Mouse (Mus musculus): ENCODE results near the gene Rnf141.

The Rnf141 gene

DNA sequence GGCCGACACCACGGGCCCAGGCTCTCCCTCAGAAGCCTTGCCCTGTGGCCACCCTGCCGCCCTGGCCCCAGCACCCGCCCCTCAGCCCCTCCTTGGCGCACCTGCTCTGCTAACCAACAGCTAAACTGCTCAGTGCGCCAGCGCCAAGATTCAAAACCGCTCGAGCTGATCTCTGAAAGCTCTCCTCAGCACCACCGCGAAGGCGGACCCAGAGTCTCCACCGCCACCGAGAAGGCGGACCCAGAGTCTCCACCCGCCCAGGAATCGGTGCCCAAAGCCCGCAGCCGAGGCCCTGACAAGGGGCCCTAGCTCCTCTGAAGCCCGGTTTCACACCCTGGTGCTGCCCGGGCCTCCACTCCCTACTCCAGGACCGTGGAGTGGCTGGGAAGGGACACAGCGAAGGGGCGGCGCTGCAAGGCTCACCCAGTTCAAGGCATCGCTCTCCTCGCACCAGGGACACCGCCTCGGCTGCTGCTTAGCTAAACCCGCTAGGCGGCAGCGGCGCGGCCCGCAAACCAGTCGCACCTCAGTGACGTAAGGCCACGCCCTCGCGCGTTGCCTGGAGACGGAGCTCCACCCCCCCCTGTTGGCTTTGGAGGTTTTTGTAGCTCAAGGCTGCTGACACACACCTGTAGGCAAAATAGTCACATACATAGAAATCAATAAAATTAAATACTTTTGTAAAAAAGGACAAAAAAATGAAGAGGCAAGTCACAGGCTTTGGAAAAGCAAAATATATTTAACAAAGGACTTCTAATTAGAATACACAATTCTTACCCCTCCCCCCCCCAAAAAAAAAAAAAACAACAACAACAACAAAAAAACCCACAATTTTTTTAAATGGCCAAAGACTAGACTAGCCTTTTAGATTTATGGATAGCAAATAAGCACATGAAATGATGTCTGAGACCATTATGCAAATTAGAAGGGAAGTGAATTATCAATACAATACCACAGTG lies at the start of gene Rnf141:
Gene Rnf141 (minus strand): TSS at position 542 of the 959 bp plus-strand sequence.
- DNase-seq (ENCODE audit: low spot score): peak; percentile 94

DNA sequence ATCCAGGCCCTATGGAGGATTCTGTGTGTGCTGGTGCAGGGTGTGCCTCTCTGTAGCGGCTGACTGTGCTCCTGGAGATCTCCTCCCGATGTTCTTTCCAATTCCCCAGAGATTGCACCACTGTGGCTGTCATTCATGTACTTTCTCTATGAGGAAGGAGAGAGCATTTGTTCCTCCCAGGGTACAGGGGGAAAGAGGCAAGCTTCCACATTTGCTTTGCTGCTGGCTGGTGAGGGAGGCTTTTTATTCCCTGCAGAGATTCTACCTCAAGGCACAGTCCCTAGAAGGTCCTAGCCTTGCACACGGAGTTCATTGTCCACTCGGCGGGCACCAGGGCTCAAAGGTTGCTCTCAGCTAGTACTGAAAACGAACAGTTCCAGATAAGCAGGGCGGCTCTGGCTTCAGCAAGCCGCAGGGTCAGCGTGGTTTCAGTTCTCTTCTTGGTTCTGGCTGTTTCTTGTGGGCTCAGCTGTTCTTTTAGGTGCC lies 47.3 kb upstream of the Rnf141 start:
- peak; percentile 85 for DNase-seq (ENCODE audit: low spot score)

DNA sequence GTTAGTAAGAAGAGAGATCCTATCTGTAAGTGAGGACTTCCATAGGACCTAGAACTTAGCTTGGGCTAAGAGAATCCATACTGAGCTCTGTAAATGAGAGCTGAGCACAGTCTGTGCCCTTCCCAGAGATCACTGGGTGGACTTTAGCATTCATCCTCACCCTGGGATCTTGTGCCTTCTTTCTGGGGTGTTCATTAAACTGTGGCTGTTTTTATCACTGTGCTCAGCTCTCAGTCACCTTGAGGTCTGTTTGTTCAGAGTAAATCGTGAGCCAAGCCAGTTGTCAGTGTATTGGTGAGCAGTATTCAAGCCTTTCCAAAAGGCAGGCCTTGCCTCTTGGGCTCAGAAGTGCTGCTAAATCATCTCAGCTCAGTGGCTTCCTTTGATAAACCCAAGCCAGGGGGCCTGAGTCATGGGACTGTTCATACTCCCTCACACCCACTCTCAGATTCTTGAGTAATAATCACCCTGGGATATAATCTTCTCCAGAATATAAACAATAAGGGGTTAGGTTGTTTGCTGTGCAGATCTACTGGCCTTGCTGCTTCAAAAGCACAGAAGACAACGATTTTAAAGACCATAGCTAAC lies 37.6 kb upstream of the Rnf141 start:
- DNase-seq (ENCODE audit: low spot score): peak; percentile 74

DNA sequence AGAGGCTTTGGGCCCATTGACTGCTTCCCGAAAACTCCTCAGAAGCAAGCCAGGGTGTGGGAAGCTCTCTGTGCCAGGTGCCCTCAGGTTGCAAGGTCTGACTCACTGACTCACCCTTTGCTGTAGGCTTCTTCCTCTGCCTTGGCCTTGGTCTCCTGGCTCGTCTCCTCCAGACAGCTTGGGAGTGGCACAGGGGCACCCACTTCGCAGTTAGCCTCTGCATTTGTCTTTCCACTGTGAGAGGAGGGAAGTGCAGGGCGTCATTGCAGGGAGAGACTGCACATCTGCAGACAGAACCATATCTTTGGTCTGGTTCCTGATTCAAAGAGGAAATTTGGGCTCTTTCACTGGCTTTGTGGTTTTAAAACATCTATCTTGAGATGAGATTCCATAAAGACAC lies 33.8 kb upstream of the Rnf141 start:
- DNase-seq (ENCODE audit: low spot score): no peak

DNA sequence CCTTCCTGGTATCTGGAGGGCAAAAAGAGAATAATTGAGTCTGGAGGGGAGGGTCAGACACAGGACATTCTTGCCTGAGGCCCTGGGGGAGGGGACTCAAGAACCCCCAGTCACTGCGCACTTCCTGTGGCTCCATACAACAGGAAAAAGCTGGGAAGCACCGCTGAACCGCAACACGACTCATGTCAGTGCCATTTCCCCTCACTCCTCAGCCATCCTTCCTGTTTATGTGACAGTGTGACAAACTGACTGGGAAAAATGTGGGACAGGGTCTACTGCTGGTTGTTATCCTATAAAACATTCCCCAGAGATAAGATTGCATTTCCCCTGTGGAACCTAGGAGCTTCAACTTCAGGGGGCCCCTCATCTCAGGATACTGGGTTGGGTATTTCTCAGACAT lies 32.7 kb upstream of the Rnf141 start:
- DNase-seq (ENCODE audit: low spot score): no peak

DNA sequence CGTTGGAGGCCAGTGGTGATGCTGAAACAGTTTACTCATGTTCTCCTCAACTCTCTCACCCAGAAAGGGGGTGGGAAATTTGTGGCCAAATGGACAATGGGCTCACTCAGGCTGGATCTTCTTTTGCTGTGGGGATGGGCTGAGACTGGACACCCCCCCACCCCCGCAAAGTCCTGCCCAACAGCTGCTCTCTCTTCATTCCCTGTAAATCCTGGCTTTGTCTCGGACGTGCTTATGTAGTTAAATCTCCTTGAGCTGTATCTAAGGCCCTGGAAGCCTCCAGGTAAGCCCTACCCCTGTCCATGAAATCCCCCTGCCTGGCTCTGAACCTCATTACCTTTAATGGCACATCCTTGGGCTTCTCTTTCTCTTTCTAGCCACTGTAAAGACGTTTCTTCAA lies 24.6 kb upstream of the Rnf141 start:
- DNase-seq (ENCODE audit: low spot score): no peak

DNA sequence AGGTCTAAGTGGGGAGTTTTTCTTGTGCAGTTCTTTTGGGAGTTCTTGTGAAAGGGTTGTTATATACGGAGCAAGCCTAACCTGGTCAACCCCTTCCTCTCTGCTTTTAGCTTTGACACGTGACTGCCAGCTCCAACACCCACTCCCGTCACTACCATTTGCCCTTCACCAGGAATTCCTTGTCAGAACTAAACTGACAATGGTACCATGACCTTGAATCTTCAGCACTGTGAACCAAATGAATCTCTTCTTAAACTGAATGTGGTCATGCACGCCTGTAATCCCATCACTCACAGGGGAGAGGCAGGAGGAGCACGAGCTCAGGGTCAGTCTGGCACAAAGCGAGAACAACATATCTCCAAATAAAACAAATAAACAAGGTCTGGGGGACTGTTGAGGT lies 22.9 kb upstream of the Rnf141 start:
- no peak for DNase-seq (ENCODE audit: low spot score)

DNA sequence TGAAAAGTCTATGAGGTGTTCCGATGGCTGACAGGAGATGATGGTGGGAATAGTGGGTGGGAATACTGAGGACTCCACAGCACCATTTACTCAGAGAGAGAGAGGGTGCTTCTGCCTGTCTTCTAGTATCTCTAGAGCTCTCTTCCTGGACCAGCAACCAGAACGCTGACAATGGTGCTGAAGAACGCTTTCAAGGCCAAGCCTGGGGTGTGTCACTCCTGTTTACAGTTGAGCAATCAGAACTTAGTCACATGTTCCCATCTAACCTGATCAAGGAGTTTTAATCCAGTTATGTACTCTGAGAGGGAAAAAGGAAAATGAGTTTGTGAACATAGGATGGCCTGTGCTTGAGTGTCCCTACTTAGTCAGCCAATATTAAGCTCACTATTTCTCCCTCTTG lies 21.8 kb upstream of the Rnf141 start:
- no peak for DNase-seq (ENCODE audit: low spot score)

DNA sequence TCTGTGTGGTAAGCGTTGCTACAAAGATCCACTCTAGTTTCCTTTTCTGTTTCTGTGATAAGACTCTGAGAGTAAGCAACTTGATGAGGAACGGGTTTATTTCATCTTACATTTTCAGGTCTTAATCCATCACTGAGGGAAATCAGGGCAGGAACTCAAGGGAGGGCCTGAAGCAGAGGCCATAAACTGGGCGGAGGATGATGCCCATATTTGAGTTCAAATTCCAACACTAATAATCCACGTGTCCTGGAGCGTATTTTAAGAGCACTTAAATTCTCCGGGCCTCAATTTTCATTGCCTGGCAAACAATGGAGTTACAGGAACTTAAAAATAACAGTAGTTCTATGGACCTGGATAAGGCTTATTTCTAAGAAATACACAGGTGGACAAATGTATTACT lies 21.3 kb upstream of the Rnf141 start:
- no peak for DNase-seq (ENCODE audit: low spot score)

DNA sequence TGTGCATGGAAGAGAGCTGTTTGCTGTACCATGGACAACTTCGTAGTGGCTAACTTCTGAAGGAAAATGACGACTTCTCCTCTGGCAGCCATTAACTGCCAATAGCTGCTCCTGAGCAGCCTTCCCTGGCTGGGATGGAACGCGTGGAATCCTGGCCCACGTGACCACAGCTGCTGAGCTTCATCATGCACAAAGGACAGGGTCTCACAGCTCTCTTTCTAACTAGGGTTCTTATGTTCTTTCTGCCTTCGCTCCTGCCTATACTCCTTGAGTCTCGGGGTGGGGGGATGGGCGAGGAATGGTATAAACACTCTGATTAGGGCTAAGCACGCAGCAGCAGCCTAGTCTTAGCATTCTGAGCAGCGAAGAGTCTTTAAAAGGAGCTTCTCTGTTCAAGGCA lies 20.8 kb upstream of the Rnf141 start:
- peak; percentile 69 for DNase-seq (ENCODE audit: low spot score)

DNA sequence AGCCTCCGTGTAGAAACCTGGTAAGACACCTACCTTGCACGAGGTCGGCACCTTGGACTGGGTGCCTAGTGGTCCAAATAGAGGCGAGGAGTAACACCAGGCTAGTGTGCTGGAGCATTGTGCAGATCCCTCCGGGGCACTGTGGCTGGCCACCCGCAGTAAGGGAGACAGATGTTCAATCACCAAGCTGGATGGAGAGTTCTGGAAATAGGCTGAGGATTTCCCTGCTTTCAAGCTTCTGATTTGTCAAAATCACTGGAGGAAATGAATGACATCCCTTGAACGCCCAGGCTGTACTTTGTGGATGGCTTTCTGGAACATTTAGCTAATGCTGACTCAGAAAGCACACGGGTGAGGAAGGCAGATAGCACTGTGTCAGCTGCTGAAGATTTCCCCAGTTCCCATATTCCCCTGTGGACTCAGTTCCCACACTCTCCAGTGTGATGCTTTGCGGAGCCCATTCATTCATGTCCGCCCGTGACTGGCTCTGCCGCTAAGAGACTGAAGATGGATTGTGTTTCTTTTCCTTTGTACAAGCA lies 18.6 kb upstream of the Rnf141 start, which contains the start of gene Lyve1:
Gene Lyve1 (minus strand): TSS at position 489 of the 539 bp plus-strand sequence.
- no peak for DNase-seq (ENCODE audit: low spot score)

DNA sequence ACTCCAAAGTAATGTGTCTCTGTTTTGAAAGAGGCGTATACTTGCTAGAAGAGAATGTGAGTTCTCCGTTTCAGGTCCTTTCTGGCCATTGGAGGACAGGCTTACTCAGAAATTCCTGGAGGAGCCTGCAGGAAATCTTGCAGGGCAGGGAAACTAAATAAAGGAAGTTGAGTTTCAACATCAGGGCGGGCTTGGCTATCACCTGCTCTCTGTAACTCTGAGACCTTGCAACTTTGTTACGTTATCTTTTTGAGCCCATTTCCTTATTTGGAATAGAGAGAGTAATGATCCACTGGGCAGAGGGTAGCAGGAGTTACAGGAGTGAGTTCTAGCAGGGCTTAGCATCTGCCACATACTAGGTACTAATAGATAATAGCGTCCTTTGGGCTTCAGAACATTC lies 15.9 kb upstream of the Rnf141 start:
- peak; percentile 80 for DNase-seq (ENCODE audit: low spot score)

DNA sequence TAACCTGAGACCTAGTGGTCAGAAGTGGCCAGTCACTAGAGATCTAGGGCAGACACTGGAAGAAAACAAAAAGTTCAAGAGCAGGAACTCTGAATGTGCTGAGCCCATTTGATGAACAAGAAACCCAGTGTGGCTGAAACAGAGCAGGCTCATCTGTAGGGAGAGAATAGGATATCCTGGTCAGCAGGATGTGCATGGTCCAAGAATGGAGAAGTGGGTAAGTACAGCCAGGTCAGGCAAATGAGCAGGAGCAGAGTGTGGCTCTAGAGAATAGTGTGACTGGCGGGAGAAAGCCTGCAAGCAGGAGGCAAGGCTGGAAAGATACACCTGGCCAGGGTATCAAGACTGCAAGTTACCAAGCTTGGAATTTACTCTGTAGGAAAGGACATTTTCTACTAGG lies 11.3 kb upstream of the Rnf141 start:
- no peak for DNase-seq (ENCODE audit: low spot score)

DNA sequence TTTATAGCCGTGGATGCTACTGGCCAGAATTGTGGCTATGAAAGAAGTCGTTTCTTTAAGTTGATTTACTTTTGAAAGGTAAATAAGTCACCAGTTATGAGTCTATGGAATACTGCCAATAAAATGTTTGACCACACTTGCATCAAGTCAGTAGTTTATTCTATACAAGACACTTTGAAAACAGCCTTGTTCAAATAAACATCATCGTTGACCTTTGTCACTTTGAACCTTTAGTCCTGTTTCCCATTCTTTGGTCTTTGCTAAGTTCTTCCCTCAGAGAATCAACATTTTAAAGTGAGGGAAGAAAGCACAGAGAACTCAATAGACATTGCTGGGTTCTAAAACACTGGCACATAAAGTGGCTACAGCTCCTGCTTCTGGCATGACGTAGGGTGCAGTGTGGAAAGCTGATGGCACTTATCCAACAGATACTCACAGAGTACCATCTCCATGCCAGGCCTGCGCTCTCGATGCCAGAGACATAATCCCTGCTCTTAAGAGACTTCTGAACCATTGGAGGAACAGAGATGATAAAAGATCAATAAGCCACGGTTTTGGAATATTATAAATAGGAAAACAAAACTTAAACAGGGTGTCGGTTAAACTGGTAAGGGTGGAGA lies 10.8 kb upstream of the Rnf141 start:
- no peak for DNase-seq (ENCODE audit: low spot score)

DNA sequence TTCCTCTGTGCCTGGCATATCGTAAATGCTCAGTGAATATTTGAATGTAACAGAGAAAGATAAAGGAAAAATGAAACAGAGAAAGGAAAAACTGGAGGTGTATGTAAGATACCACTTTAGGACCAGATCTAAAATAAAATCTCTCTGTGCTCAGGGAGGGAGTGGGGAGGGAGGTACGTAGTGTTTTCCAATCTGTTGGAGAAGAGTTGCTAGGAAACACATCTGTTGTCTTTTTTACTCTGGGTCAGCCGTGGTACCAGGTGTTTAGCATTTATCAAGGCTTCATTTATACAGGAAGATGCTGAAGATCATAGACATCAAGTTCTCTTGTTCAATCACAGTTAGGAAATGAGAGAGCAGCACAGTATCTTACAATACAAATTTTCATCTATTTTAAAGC lies 10.3 kb upstream of the Rnf141 start:
- DNase-seq (ENCODE audit: low spot score): no peak

DNA sequence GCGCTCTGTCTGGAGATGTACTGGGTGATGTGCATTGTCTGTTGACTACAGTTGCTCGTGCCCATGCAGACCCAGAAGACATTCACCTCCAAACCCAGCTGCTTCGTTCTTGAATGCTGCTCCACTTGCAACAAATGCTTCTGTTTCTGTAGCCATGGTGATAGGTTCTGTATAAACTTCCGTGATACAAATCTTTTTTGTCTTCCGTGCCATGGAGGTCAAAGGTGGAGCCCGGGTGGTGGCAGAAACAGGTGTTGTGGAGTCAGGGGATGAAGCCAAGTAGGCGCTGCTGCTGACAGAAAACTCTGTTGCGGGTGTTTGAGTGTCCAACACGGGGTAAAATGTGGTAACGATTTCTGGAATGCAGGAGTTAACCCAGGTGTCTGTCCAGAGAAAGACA lies 9.4 kb upstream of the Rnf141 start:
- no peak for DNase-seq (ENCODE audit: low spot score)

DNA sequence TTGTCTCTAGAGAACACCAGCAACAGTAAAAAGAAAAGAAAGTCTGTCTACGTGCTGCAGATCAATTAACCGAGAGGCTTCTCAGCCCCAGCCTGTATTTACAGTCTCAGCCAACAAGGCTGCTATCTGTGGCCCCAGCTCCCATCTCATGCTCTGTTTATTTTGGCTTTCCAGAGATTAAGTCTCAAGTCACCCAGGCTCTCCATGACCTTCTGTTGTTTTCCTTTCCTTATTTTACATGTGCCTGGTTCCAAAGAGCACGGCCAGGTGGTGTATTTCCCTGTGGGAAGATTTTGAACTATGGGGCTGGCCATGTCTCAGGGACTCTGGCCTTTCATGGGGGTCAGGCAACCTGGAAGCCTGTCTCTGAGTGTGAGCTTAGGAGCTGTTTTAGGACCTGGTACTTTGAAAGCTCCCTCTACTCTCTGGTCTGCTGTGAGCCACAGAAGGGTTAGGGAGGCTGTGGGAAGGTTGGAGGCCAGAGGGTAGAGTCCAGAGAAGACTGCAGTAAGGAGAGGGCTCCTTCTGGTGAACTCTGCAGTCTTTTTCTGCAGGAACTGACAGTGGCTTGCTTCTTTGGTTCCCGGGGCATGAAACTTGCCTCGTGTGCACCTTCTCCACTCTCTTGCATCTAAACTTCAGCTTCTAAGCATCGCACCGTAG lies 7.4 kb upstream of the Rnf141 start:
- peak; percentile 78 for DNase-seq (ENCODE audit: low spot score)

DNA sequence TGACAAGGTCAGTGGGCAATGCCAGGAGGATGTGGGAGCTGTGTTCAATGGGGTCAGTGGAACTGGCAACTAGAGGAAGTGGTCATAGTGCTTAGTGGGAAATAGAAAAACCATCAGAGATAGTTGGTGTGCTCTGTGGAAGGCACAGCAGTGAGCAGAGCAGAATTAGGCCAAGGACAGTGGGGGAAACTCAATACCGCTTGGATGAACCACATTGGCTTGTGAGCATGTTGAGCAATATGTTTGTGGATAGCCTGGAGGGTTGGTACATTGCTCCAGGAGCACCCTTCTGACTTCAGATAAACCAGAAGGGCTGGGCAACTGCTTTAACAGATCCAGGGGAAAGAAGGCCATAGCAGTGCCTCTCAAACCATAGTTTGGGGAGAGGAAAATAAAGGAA lies 4.1 kb upstream of the Rnf141 start:
- DNase-seq (ENCODE audit: low spot score): no peak

DNA sequence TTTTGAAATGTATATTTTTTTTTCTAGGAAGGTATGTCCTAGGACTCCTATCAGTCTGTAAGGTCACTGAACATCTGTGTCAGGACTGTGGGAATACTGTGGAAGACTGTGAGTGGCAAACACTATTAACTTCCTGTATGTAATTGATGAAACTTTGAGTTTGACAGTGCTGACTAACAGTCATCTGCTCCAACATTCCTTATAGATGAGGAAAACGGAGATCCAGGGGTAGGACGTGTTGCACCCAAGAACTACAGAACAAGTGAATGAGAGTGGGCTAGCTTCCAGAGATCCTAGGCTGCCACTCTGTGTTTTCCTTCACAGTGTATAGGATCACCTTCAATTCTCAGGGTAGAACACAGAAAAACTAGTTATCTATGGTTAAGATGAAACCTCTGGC lies 3.1 kb upstream of the Rnf141 start:
- no peak for DNase-seq (ENCODE audit: low spot score)

DNA sequence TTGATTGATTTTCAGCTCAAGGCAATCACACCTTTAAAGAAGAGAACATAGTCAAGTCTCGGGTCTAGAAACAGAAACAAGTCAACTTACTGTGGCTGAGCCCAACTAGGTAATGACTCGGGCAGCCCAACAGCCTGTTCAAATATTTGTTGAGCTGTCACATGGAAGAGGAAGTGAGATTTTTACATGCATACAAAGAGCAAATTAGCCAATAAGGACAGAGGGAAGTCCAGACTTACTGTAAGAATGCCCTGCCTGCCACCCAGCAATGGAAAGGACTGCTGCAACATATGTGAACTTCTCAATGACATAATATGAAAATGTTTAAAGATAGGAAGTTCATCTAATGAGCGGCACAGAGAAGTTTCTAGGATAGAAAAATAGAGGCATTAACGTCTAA lies 3.9 kb downstream of the Rnf141 start:
- peak; percentile 58 for DNase-seq (ENCODE audit: low spot score)

DNA sequence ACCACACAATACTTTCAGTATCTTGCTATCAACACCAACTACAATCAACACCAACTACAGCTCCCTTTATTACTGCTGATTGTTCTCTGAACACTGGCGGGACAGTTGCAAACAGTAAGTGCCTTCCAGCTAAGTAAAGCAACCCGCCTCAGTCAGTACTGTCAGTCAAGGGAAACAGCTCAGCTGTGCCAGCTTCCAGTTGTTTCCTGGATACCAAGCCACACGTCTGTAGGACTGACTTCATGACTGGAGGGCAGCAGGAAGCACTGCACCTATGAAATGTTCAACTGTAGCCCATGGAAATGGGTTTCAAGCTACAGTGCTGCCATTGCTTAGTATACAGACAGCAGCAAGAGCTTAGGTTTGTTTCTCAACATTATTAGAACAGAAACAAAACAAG lies 9.7 kb downstream of the Rnf141 start:
- DNase-seq (ENCODE audit: low spot score): no peak

DNA sequence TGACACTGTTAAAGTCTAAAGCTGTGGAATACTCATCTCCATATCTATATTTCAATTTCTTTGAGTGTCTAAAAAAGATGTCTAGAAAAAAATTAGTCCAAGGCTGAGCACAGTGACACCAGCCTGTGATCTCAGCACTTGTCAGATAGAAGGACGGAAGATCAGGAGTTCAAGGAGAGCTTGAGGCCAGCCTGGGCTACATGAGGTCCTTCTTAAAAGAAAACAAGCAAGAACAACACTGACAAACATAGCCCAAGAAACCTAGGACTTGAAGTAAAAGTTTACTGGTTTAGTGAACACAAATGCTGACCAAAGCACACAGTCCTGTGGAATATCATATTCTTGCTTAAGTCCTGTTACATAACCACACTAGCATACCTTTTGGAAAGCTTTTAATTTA lies 10.2 kb downstream of the Rnf141 start:
- DNase-seq (ENCODE audit: low spot score): no peak
